Mouse (Mus musculus) neural tube, embryonic 15.5 days (tissue): ENCODE measurements around the gene Cenpm. TPM values are rescaled to one million over a fixed set of nuclear protein-coding genes. Genes with fewer than 3 reads are reported as not detected.

Experiments
- ATAC-seq: fragments of 200-750 bp; cut with Nextera tagmentation; 2 replicates; pipeline ENCODE4 v1.8.0; 2017; ENCODE audit warnings: mild to moderate bottlenecking, moderate TSS enrichment, moderate library complexity; ENCODE audit not compliant: low FRiP score
- H3K27ac ChIP-seq: fragments of 300-500 bp; sonication (generic); replicated peaks from 2 replicates; pipeline ENCODE4 v1.5.1; 2015; ENCODE audit warnings: mild to moderate bottlenecking, inconsistent platforms
- H3K27me3 ChIP-seq: fragments of 300-500 bp; sonication (generic); replicated peaks from 2 replicates; pipeline ENCODE4 v1.6.1; 2015; ENCODE audit warnings: inconsistent platforms
- H3K36me3 ChIP-seq: fragments of 300-500 bp; sonication (generic); 2 replicates; pipeline ENCODE4 v1.6.1; 2015; ENCODE audit warnings: inconsistent platforms
- H3K4me1 ChIP-seq: fragments of 300-500 bp; sonication (generic); 2 replicates; pipeline ENCODE4 v1.6.1; 2015; ENCODE audit warnings: inconsistent platforms
- H3K4me2 ChIP-seq: fragments of 300-500 bp; sonication (generic); 2 replicates; pipeline ENCODE4 v1.6.1; 2015; ENCODE audit warnings: inconsistent platforms, mild to moderate bottlenecking, moderate library complexity
- H3K4me3 ChIP-seq: fragments of 300-500 bp; sonication (generic); replicated peaks from 2 replicates; pipeline ENCODE4 v1.5.1; 2015; ENCODE audit warnings: mild to moderate bottlenecking, inconsistent platforms
- H3K9ac ChIP-seq: fragments of 300-500 bp; sonication (generic); replicated peaks from 2 replicates; pipeline ENCODE4 v1.6.1; 2015; ENCODE audit warnings: mild to moderate bottlenecking, inconsistent platforms
- H3K9me3 ChIP-seq: fragments of 300-500 bp; sonication (generic); replicated peaks from 2 replicates; pipeline ENCODE4 v1.6.1; 2016; ENCODE audit warnings: inconsistent platforms
- WGBS: fragments of 180-500 bp; shearing (Covaris S2); methylation state at CpG from one replicate; pipeline ENCODE4 v1.1.7; 2015; ENCODE audit warnings: mixed read lengths; 5-methylcytosine and 5-hydroxymethylcytosine counted together
- polyA plus RNA-seq: library from polyadenylated mRNA; unstranded; fragments of >200 nt; fragmentation: Nextera tagmentation; extraction: Ambion mirVana; gene quantifications from 2 replicates; pipeline ENCODE4 v1.2.1, GENCODE M21; 2015

Cenpm gene
- polyA plus RNA-seq, 1 experiment from 2014 or later: 17.8 TPM

- ATAC-seq: no peak
- WGBS: 94% methylated on average over 10 of the region's 10 CpGs
- no peak overlapping the region for H3K4me2 ChIP-seq
- peaks cover 77% of the 10 kb centered on the region for H3K36me3 ChIP-seq
- peaks cover 35% of the 10 kb centered on the region for H3K27me3 ChIP-seq
- no peak overlapping the region for H3K9ac ChIP-seq
- H3K4me1 ChIP-seq: peaks cover 24% of the 10 kb centered on the region
- no peak overlapping the region for H3K4me3 ChIP-seq
- no peaks in the 10 kb centered on the region for H3K9me3 ChIP-seq
- no peak overlapping the region for H3K27ac ChIP-seq
These were observed 41.5 kb downstream of the Cenpm start for GRCm38 (mm10) chr15:82203090-82203489.

- ATAC-seq: no peak
- H3K4me2 ChIP-seq: no peak overlapping the region
- peaks cover 87% of the 10 kb centered on the region for H3K36me3 ChIP-seq
- H3K27me3 ChIP-seq: peaks cover 25% of the 10 kb centered on the region
- peaks cover 15% of the 10 kb centered on the region for H3K4me1 ChIP-seq
- no peak overlapping the region for H3K4me3 ChIP-seq
- no peak overlapping the region for H3K27ac ChIP-seq
- H3K9me3 ChIP-seq: no peaks in the 10 kb centered on the region
- whole genome bisulfite sequencing: 86% methylated on average over 6 of the region's 6 CpGs
- no peak overlapping the region for H3K9ac ChIP-seq
These were observed 42.5 kb downstream of the Cenpm start for GRCm38 (mm10) chr15:82202086-82202485.

- Histone ChIP-seq H3K9me3 (no peaks in the 10 kb centered on the region), H3K4me3 (no peak overlapping the region), H3K4me2 (no peak overlapping the region), H3K4me1 (no peaks in the 10 kb centered on the region), H3K9ac (no peak overlapping the region), H3K36me3 (peaks cover 97% of the 10 kb centered on the region), H3K27me3 (0 out of 2 replicates have a peak, but pooled peaks cover 2% of the 10 kb centered on the region), H3K27ac (no peak overlapping the region)
- WGBS: 91% methylated on average over 12 of the region's 12 CpGs
- ATAC-seq: no peak
These were observed 45.0 kb downstream of the Cenpm start for GRCm38 (mm10) chr15:82199546-82199945.

GRCm38 (mm10) chr15:82198342-82198741 is 46.2 kb downstream of the Cenpm start:
- Histone ChIP-seq H3K36me3 (peaks cover 97% of the 10 kb centered on the region), H3K4me1 (no peaks in the 10 kb centered on the region), H3K27ac (no peak overlapping the region), H3K9ac (no peak overlapping the region), H3K4me3 (no peak overlapping the region), H3K9me3 (no peaks in the 10 kb centered on the region), H3K4me2 (no peak overlapping the region), H3K27me3 (0 out of 2 replicates have a peak, but pooled peaks cover 2% of the 10 kb centered on the region)
- WGBS: 89% methylated on average over 7 of the region's 7 CpGs
- ATAC-seq: no peak

- H3K9ac ChIP-seq: no peak overlapping the region
- WGBS: 89% methylated on average over 11 of the region's 11 CpGs
- no peak overlapping the region for H3K27ac ChIP-seq
- ATAC-seq: no peak
- H3K36me3 ChIP-seq: peaks cover 97% of the 10 kb centered on the region
- H3K4me1 ChIP-seq: no peaks in the 10 kb centered on the region
- no peaks in the 10 kb centered on the region for H3K9me3 ChIP-seq
- no peak overlapping the region for H3K4me2 ChIP-seq
- H3K4me3 ChIP-seq: no peak overlapping the region
- H3K27me3 ChIP-seq: 0 out of 2 replicates have a peak, but pooled peaks cover under 1% of the 10 kb centered on the region
These were observed 46.6 kb downstream of the Cenpm start for GRCm38 (mm10) chr15:82197937-82198336.

GRCm38 (mm10) chr15:82197246-82197750 is 47.2 kb downstream of the Cenpm start:
- H3K4me2 ChIP-seq: no peak overlapping the region
- WGBS: 93% methylated on average over 10 of the region's 10 CpGs
- no peak for ATAC-seq
- H3K4me1 ChIP-seq: no peaks in the 10 kb centered on the region
- H3K27me3 ChIP-seq: no peaks in the 10 kb centered on the region
- H3K9ac ChIP-seq: no peak overlapping the region
- H3K27ac ChIP-seq: no peak overlapping the region
- H3K4me3 ChIP-seq: no peak overlapping the region
- H3K36me3 ChIP-seq: peaks cover 97% of the 10 kb centered on the region
- H3K9me3 ChIP-seq: no peaks in the 10 kb centered on the region

GRCm38 (mm10) chr15:82196300-82196699 is 48.2 kb downstream of the Cenpm start:
- Histone ChIP-seq H3K9ac (no peak overlapping the region), H3K4me2 (no peak overlapping the region), H3K4me3 (no peak overlapping the region), H3K36me3 (peaks cover 96% of the 10 kb centered on the region), H3K27me3 (no peaks in the 10 kb centered on the region), H3K4me1 (no peaks in the 10 kb centered on the region), H3K9me3 (no peaks in the 10 kb centered on the region), H3K27ac (no peak overlapping the region)
- no peak for ATAC-seq
- WGBS: 90% methylated on average over 12 of the region's 12 CpGs

GRCm38 (mm10) chr15:82192617-82193016 is 51.9 kb downstream of the Cenpm start:
- H3K9ac ChIP-seq: no peak overlapping the region
- no peaks in the 10 kb centered on the region for H3K27me3 ChIP-seq
- ATAC-seq: no peak
- no peak overlapping the region for H3K27ac ChIP-seq
- H3K4me2 ChIP-seq: no peak overlapping the region
- peaks cover 87% of the 10 kb centered on the region for H3K36me3 ChIP-seq
- H3K9me3 ChIP-seq: no peaks in the 10 kb centered on the region
- no peak overlapping the region for H3K4me3 ChIP-seq
- no peaks in the 10 kb centered on the region for H3K4me1 ChIP-seq
- 80% methylated on average over 8 of the region's 8 CpGs for WGBS

GRCm38 (mm10) chr15:82188481-82189240 is 55.9 kb downstream of the Cenpm start:
- Histone ChIP-seq H3K36me3 (peaks cover 88% of the 10 kb centered on the region), H3K4me1 (no peaks in the 10 kb centered on the region), H3K4me3 (no peak overlapping the region), H3K9ac (no peak overlapping the region), H3K27ac (no peak overlapping the region; the same call in 1 of the 2 replicates), H3K9me3 (no peaks in the 10 kb centered on the region), H3K27me3 (no peaks in the 10 kb centered on the region), H3K4me2 (no peak overlapping the region)
- WGBS: 86% methylated on average over 10 of the region's 10 CpGs
- no peak for ATAC-seq

- H3K9ac ChIP-seq: no peak overlapping the region
- no peak overlapping the region for H3K4me3 ChIP-seq
- no peak overlapping the region for H3K27ac ChIP-seq
- ATAC-seq: no peak
- no peak overlapping the region for H3K4me2 ChIP-seq
- H3K9me3 ChIP-seq: no peaks in the 10 kb centered on the region
- H3K27me3 ChIP-seq: no peaks in the 10 kb centered on the region
- no peaks in the 10 kb centered on the region for H3K4me1 ChIP-seq
- WGBS: 90% methylated on average over 1 of the region's 1 CpGs
- peaks cover 88% of the 10 kb centered on the region for H3K36me3 ChIP-seq
These were observed 56.6 kb downstream of the Cenpm start for GRCm38 (mm10) chr15:82187924-82188323.

- no peak for ATAC-seq
- H3K4me1 ChIP-seq: no peaks in the 10 kb centered on the region
These were observed 57.1 kb downstream of the Cenpm start for GRCm38 (mm10) chr15:82187401-82187800.

GRCm38 (mm10) chr15:82186931-82187330 is 57.6 kb downstream of the Cenpm start:
- H3K9ac ChIP-seq: no peak overlapping the region
- H3K9me3 ChIP-seq: 0 out of 2 replicates have a peak, but pooled peaks cover 2% of the 10 kb centered on the region
- H3K27me3 ChIP-seq: no peaks in the 10 kb centered on the region
- H3K4me2 ChIP-seq: no peak overlapping the region
- 92% methylated on average over 5 of the region's 5 CpGs for WGBS
- H3K36me3 ChIP-seq: peaks cover 87% of the 10 kb centered on the region
- 0 out of 2 replicates have a peak overlapping the region, but pooled peaks have one; percentile 15 for H3K27ac ChIP-seq
- ATAC-seq: no peak
- no peak overlapping the region for H3K4me3 ChIP-seq
- H3K4me1 ChIP-seq: no peaks in the 10 kb centered on the region

More at GRCm38 (mm10) chr15:82187401-82187800, 57.1 kb downstream of the Cenpm start:
- H3K4me2 ChIP-seq: no peak overlapping the region
- H3K4me3 ChIP-seq: no peak overlapping the region
- H3K36me3 ChIP-seq: peaks cover 87% of the 10 kb centered on the region
- WGBS: 92% methylated on average over 4 of the region's 4 CpGs
- no peak overlapping the region for H3K9ac ChIP-seq
- H3K9me3 ChIP-seq: no peaks in the 10 kb centered on the region
- 0 out of 2 replicates have a peak overlapping the region, but pooled peaks have one; percentile 15 for H3K27ac ChIP-seq
- H3K27me3 ChIP-seq: no peaks in the 10 kb centered on the region
